Mouse (Mus musculus) thymus, adult 18-20 months (tissue): Measurements from ENCODE around the gene Fam229a.

Experiments
- DNase-seq, 2 experiments: peaks; one replicate each; pipeline ENCODE4 v3.0.0; 2022; ENCODE audit warnings: mixed read lengths in 2 of 2

The Fam229a gene

DNA sequence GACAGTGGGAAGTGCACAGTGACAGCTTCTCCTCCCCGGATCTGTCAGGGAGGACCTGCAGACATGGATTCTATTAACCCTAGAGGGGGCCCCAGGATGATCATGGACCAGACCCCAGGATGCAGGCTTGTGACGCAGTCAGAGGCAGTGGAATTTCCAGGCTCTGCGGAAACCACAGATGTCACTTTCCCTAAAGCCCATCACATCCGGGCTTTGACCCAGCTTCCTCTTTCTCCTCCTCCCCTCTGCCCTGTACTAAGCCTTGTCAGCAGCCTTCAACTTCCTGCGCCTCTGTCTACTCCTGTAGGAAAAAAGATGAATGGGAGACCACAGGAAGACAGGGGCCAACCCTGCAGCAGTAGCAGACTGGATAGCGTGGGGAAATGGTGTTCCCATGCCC is 5.6 kb downstream of the Fam229a start:
- peak in 1 of 2 experiments; percentile 16 for DNase-seq

GRCm38 (mm10) chr4:129498941-129499340 is 8.0 kb downstream of the Fam229a start:
- DNase-seq = no peak

- DNase-seq = no peak
Observed at GRCm38 (mm10) chr4:129500017-129500416, 9.0 kb downstream of the Fam229a start.

- peak; percentile 76 to 77 for DNase-seq
Observed at GRCm38 (mm10) chr4:129500607-129501566, 9.9 kb downstream of the Fam229a start.

DNA sequence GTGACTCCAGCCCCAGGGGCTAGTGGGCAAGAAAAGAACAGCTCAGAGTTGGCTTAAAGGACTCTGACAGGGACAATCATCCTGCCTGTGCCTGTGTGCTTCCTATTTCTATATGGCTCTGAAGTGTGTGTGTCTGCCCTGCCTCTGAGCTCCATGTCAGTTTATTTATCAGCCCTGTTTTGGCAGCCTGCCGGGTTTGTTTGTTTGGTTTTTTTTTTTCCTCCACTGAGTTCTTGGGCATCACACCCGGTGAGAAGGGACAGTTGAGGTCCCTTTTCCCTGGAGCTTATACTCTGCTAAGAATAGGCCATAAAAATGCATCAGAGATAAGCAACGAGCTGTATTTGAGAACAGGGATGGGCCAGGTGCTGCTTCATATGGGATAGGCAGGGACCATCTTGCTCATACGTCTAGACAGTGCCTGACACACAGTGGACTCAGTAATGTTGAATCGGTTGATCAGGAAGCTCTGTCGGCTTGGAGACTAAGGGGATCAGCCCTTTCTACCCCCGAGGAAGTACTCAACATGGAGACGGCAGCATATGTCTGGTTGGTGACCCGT is 11.4 kb downstream of the Fam229a start:
- DNase-seq = no peak

GRCm38 (mm10) chr4:129502901-129503444 is 12.0 kb downstream of the Fam229a start:
- DNase-seq = no peak

- DNase-seq = no peak
Observed at GRCm38 (mm10) chr4:129505511-129505910, 14.5 kb downstream of the Fam229a start.

- DNase-seq = no peak
Observed at GRCm38 (mm10) chr4:129507434-129508236, 16.6 kb downstream of the Fam229a start.

GRCm38 (mm10) chr4:129508237-129508515 is 17.2 kb downstream of the Fam229a start:
- DNase-seq = no peak

DNA sequence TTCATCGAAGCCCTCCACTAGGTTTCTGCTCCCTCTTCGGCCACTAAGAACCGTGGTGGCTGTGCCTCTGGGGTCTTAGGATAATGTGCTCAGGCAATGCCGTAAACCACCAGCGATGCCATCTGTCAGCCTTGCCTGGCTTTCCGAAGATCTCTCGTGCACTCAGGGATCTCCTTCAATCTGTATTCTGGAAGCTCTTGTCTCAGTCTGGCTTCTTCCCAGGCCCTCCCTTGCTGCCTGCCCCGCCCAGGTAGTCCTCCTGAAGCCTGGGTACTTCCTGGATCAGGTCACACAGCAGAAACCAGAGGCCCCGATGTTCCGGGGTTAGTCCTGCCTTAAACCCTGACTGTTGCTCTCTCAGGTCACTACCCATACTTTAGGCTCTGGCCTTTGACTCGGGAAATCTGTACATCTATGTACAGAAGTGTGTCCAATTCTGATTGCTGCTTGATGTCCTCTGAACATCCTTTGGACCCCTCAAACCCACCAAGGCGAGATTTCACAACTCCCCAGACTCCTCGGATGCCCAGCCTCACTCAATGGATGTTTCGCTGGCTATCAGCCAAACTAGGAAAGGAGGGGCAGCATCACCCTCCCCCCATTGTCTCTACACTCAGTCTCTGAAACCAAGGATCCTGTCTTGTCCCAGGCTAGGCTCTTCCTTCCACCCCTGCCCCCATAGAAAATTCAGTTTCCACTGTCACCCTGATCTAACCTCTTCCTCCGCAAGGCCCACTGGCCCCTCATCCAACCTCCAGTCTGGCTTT is 18.0 kb downstream of the Fam229a start:
- DNase-seq = no peak

DNA sequence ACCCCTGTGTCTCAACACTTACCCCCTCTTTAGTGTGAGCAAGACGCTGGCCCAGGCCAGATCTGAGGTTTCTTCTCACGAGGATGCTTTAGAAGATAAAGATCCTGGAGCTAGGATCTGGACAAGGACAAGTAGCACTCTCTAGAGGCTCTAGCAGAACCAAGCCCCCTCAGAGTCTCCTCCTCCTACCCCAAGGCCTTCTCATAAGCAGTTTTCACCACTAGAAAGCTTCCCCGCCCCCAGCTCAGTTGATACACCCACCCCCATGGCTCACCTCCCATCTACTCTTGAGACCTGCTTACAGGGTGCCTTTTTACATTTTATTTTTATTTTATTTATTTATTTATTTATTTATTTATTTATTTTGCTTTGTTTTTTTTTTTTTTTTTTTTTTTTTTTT is 18.7 kb downstream of the Fam229a start:
- DNase-seq = no peak

- no peak for DNase-seq
Observed at GRCm38 (mm10) chr4:129510723-129511412, 19.9 kb downstream of the Fam229a start.

- DNase-seq = no peak
Observed at GRCm38 (mm10) chr4:129511413-129512096, 20.6 kb downstream of the Fam229a start.

DNA sequence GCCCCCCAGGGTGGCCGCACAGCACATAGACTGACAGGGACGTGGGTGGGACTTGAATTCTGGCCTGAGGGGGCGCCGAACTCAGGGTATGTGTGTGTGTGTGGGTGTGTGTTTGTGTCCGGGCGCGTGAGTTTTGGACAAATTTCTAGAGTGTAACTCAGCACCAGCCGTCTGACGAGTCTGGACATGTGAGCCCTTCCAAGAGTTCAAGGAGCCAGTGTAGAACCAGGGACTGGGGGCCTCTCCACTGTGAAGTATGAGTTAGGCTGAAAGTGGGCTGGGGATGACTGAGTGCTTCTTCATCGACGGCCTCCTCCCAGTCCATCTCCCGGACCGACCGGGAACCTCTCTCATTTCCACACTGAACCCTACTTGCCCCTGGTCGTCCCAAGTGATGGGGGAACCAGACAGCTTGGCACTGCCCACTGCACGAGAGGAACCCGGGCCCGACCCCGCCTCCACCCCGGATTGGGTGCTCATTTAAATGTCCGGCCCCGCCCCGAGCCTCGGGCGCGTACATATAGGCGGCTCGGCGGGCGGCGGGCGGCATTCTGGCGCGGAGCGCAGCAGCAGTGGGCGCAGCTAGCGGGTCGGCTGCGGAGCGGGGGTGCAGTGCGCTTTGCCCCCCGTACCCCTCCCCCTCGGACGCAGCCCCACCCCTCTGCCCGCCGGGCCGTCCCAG is 22.2 kb downstream of the Fam229a start, which contains the start of gene Marcksl1:
Marcksl1 (plus strand) TSS at position 496 of the 682 bp plus-strand sequence.
- peak; percentile 87 to 88 for DNase-seq

DNA sequence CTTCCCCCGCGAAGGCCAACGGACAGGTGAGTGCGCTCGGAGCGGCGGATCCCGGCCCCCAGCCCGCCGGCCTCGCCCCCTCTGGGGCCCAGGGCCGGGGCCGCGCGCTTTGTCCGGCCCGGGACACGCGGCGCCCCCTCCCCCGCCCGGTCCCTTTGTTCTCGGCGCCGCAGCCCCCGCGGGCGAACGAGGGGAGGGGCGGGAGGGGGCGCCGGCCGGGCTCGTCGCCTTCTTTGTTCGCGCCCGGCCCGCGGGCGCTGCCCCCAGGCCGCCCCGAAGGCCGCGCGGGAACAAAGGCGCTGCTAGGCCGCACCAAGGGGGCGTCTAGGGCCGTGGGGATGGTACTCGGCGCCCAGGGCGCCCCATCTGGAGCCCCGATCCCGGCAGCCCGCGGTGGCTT is 22.9 kb downstream of the Fam229a start:
- DNase-seq = no peak

- DNase-seq = peak; percentile 40 to 55
Observed at GRCm38 (mm10) chr4:129514300-129514898, 23.4 kb downstream of the Fam229a start.

DNA sequence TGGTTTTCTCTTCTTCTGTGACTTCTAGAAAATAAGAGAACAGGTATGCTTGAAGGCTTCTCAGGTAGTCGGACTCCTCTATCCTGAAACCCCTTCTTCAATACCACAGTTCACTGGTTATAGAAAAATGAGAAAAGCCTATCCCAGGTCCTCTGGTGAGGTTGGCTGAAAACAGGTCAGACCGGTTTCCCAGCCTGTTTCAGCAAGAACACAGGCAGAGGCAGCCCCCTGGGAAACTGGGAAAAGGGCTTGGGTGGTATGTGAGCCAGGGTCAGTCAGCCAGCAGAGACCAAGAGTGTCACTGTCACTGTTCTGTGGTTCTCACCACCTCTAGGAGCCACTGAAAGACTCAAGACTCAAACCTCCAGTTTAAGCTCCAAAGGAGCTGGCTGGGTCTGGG is 25.9 kb downstream of the Fam229a start:
- no peak for DNase-seq

DNA sequence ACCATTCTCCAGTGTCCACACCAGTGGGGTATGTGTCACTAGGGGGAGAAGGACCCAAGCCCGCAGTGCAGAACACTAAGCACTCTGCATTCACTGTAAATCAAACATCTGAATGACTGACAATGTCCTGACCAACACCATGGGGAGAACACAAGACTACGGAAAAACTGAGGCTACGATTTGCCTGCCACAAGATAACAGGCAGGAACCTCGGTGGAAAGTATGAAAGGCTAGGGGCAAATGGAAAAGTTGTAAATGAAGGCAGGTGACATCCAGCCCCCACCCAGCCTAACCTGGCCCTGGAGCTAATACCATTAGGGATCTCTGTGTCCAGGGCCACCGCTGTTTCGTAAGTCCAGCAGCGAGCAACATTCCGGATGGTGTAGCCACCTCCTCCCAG is 27.5 kb downstream of the Fam229a start:
- DNase-seq = no peak

DNA sequence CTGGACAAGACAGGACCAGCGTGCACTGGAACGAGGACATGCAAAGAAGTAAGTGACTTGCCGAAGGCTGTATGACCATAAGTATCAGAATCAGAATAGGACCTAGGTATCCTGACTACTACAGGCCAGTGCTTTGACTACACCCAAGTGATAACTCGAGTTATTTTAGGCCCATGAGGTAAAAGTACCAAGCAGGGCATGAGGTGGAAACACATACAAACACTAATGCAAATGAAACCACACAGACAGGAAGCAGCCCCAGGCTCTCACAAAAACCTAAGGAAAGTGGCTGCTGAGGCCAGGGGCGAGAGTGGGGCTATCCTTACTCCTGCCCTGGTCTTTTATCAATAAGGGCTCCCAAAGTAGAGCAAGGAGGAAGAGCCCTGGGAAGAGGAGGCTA is 34.3 kb downstream of the Fam229a start:
- no peak for DNase-seq

- DNase-seq = no peak
Observed at GRCm38 (mm10) chr4:129525889-129526288, 34.9 kb downstream of the Fam229a start.
